Mouse (Mus musculus) cortical plate, adult 2 months (tissue): ENCODE measurements at regions not wholly inside any gene's neighbourhood (a gene's known extent, or its start where the extent isn't known, plus 50 kb on each side); places are given as distances from the start of the nearest gene placed in this dataset.

Source experiments
- CTCF ChIP-seq: fragments of 200-500 bp; IDR thresholded peaks from 2 replicates; pipeline ENCODE4 v1.5.1; 2011; ENCODE audit warnings: mild to moderate bottlenecking, control low read depth, low read length; ENCODE audit not compliant: insufficient read depth; ENCODE audit errors: extremely low read depth
- POLR2A ChIP-seq: fragments of 200-500 bp; IDR thresholded peaks from 2 replicates; pipeline ENCODE4 v1.6.1; 2011; ENCODE audit warnings: mild to moderate bottlenecking, low read length, control low read depth; ENCODE audit not compliant: insufficient read depth; ENCODE audit errors: extremely low read depth

DNA sequence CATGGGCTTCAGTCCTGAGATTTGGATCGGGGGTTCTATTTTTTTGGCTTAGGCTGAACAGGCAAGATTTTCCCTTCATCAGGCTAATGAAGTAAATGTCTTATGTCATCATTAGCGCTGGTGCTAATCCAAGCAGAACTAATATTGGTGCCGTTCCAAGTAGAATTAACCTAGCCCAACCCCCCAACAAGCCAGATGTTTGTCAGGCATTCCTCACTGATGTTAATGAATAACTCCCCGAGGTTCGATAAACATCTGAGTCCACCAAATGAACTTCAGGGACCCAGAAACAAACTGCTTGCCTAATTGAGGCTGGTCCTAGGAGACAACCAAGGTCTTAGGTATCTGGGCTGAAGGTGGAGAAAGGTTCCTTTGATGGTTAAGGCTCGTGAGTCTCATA is 180.9 kb downstream of the Gm45692 start:
- TF ChIP-seq CTCF (no peak), POLR2A (no peak)
